Mouse (Mus musculus): Measurements from ENCODE around the gene Tmc3.

The Tmc3 gene

DNA sequence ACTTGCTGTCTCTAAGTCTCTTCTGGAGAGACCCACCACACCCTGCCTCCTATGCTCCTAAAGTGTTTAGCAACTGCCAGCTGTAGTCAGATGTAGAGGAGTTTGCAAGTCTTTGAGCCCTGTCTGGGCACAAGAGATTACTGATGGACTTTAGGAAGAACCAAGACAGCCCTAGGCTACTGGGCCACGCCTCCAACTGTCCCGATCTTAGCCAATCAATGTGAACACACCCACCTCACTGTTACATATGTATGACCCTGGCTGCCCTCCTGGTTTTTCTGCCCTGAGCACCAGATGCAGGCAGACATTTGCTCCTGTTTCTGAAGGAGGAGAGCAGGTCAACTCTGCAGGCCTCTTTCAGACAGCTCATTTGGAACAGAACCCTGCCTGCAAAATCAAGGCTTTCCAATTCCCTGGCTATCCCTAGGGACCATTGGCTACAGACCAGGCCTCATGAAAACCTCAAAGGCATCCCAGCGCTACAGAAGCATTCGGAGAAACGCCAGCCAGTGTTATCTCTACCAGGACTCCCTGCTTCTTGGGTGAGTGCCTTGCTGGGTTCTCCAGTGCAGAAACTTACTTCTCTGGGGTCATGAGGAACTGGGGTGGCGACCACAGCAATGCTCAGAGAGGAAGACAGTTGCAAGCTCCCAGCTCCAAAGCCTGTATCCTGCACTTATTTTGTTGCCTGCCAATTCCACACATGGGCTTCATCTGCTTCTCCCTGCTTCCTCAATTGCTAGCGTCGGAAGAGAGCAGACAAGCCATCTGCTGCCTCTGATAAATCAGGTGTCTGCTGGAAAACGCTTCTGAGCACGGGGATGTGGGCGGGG is at the start of gene Tmc3:
TSS of gene Tmc3 (plus strand) at position 289 of the 833 bp plus-strand sequence.
- DNase-seq (ENCODE audit: low spot score in 2 of 2), result peak; percentile 71 to 81

DNA sequence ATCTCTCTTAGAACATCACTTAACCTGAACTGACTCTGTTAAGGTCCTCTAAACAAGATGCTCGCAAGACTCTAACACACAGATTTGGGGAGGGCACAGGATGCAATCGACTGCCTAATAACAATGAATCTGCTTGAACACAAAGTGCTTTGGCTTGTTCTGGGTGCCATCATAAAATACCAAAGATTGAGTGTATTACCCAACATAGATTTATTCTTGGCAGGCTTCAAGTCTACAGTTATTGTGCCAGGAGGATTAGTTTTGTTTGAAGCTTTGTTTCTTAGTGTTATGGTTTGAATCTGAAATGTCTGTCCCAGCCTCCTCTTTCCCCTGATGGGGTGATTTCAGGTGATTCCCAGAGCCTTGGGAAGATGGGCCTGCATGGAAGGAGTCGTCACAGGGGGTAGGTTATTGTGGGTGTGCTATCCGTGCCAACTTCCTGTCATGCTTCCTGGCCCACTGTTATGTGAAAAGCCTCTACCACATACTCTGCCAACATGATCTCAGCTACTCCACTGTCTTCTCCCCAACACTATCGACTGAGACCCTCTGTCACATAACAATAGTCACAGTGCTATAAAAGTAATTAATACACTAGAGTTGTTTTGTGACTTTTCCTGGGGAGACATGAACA is 43.1 kb upstream of the Tmc3 start:
- no peak for DNase-seq (ENCODE audit: low spot score in 2 of 2)

DNA sequence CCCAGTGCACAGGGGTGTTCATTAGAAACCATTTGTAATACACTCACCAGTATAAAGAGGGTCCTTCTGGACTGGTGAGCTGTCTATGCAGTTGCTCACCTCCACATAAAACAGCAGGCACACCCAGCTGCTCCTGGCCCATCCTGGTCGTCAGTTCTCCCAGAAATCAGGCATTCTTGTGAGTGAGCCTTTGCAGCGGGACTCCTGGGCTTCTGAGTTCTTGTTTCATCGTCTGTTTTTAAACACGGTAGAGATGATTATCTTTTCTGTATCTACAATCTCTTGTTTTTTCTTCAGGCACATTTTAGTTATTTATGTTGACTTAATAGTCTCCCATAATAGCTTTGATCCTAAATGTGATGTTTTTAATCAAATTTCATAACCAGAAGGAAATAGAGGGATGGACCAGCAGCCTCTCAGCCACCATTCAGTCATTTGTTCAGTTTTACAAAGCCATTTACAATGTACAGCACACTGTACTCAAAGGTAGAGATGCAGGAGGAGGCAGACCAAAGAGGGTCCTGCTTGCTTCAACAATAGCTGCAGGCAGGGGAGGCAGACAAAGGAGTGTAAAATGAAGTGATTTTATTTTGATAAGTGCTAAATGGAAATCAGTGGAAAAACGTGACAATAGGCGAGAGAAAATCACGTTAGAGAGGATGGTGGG is 35.9 kb upstream of the Tmc3 start:
- no peak for DNase-seq (ENCODE audit: low spot score in 2 of 2)

DNA sequence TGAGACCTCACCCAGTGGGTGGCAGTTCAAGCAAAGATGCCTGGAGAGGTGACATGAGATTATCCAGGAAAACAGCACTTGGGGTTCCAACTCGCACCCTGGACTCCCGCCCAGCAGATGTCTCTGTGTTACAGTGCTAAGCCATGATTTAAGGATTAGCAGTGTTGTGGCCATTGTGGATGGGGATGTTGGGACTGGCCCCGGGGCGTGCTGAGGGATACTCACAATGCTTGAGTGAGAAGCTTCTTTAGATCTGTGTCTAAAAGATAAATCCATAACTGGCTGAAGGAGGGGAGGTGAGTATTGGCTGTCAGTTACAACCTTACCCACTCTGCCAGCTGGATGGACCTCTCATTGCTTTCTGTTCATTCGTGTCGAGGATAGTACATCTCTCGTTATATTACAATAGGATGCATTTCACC is 35.4 kb upstream of the Tmc3 start:
- DNase-seq (ENCODE audit: low spot score in 2 of 2), result no peak

DNA sequence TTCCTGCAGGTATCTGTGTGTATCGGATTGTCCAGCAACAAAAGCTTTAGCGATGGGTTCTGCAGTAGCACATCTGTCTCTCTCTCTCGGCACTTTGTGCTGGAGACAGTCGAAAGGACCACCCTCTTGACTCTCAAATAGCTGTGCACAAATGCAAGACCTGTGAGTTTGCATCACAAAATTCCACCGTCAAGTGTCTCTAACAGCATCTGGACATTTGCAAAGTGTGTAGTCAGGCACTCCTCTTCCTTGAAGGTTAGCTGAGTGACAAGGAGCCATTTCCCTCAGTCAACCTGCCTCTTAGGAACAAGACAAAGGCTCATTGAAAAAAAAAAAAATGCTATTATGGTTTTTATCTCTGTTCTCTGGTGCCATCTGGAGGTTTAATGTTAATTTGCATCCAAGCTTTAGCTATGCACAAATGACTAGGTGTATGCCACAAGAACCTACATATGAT is 34.7 kb upstream of the Tmc3 start:
- peak in 1 of 2 experiments; percentile 39 for DNase-seq (ENCODE audit: low spot score in 2 of 2)

DNA sequence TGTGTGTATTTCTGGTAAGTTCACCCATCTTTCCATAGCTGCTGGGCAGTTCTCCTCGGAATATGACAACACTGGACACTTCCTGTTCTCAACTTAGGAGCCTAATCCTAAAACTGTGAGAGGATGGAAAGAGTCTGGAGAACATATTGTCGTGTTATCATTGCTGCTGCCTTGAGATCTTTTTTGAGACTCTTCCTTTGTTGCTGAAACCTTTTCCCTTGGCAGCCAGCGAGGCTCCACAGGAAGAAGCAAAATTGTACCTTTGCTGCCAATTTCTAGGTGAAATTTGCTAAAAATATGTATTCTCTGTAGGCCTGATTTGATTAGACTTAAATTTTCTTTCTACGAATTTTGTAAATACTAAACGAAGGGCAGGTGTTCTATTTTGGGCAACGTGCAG is 30.2 kb upstream of the Tmc3 start:
- DNase-seq (ENCODE audit: low spot score in 2 of 2), result no peak

DNA sequence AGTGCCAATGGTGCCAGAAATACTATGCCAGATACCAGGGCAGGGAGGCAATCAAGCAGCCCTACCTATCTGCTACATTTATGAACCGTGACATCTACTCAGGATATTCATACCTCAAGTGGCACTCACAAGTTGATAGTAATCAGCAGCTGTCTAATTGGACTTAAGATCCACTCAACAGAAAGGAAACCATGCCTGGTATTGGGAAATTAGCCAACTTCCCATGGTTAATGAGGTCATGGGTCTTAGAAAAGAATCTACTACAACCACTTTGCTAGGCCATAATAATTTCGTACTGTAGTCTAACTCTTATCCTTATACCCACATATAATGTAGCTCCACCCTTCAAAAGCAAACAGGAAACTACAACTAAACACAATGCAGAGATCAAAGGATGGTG is 28.2 kb upstream of the Tmc3 start:
- DNase-seq (ENCODE audit: low spot score in 2 of 2), result no peak

DNA sequence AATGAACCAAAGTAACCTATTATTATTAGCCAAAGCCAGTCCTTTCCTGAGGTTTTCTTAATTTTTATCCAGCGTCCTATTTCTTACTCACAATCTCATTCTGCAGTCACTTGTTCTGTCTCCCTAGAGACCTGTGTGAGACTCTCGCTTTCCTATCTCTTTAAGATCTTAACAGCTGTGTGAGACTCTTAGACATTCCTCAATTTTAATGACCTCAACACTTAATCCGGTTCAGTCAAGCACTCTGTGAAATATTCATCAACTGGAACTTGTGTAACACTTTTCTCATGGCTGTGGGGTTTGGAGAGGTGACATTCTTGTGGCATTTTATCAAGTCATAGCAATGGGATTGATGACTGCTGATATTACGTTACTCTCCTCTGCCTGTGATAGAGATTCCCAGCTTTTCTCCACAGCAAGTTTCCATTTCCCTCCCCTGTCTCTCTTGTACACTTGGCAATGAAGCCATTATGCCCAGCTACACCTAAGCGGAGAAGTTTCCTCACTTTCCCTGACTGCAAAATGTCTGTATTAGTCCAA is 25.9 kb upstream of the Tmc3 start:
- no peak for DNase-seq (ENCODE audit: low spot score in 2 of 2)

DNA sequence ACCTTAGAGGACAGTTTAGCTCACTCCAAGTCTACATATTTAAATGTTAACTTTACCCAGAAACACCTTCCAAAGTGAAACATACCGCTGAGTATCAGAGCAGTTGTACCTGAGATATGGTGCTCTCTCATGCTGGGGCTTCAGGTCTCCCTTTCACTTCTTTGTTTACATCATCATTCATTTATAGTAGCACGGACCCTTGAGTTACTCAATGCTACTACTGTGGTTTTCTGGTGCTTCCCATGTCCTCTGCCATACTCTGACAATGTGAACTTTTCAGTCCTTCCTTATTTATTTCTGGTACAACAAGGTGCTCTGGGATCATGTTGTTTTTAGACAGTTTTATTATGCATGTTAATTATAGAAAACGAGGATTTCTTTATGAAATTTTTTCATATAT is 25.2 kb upstream of the Tmc3 start:
- DNase-seq (ENCODE audit: low spot score in 2 of 2), result no peak

DNA sequence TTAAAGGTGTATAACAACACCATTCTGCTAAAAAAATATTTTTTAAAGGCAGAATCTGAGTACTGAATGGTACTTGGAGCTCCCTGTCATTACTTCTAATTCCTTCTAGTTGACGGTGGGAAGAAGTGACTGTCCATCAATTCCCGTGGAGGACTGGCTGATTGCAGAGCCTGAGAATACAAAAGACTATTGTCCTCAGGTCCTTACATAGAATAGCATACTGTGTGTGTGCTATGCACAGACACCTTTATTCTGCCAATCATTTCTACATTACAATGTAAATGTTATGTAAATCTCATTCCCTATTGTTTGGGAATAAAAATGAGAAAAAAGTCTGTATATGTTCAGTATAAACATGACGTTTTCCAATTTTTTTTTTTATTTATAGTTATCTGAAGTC is 22.9 kb upstream of the Tmc3 start:
- DNase-seq (ENCODE audit: low spot score in 2 of 2), result no peak

DNA sequence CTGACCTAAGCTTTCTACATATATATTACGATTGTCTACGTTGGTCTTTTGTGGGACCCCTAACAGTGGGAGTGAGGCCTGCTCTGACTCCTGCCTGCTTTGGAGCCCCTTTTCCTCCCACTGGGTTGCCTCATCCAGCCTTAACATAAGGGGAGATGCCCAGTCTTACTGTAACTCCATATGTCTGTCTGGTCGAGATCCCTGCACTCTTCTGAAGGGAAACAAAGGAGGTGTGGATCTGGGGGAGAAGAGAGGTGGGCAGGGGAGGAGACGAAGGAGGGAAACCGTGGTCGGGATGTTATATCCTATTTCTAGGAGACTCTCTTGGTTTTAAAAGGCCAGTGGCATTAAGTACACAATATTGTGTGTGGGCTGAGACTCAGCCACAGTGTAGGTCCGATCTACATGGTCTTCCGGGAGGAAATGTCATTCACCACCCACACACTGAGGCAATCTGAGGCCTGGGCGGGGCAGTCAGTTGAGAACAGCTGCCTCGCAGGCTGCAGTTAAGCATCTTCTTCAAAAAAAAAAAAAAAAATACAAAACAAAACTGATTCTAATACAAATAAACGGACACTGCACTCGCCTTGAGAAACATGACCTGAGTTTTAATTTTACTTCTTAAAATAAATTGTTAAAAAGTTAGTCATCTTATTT is 20.0 kb upstream of the Tmc3 start:
- no peak for DNase-seq (ENCODE audit: low spot score in 2 of 2)

DNA sequence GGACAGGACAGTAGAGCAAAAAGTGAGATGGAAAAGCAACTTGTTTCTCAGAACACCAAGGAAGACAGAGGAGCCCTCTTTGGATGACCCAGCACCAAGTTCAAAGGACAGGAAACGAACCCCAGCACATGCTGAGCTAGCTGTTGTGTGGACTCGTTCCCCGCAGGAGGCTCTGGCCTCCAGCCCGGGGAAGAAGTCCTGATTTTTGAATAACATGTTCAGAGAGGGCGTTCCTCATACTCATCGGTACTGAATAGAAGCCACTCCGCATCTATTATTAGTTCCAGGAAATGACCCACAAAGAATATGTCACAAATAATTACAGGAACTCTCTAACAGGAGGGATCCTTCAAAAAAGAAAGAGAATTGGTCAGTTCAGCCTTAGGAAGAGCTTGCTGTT is 18.8 kb upstream of the Tmc3 start:
- no peak for DNase-seq (ENCODE audit: low spot score in 2 of 2)

DNA sequence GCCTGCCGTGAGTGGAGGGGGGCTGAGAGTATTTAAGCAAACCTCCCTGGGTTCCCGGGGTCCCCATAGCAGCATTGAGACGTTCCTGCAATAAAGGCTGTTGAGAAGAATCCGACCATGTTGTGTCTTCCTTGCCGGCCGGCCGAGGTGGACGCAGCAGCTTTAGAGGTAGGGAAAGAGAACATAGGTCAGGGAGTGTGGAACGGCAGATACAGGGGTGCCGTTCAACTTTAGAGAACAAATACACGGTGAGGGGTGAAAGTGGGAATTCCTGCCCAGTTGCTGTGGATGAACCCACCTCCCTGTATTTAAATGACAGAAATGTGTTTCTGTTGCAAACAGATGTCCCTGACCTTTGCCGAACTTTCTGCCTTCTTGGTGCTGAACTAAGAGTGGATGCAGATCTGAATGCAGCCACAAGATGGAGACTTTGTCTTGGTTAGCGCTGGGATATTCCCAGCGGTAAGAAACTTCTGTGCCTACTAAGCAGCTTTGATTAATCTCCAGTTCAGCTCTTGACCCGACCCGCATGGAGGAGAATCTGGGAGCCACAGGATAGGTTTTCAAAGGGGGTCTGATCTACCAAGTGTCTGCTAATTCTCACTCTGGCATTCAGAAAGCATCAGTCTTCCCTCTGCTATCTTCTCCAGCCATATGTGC is 16.8 kb upstream of the Tmc3 start:
- DNase-seq (ENCODE audit: low spot score in 2 of 2), result peak; percentile 42 to 45

DNA sequence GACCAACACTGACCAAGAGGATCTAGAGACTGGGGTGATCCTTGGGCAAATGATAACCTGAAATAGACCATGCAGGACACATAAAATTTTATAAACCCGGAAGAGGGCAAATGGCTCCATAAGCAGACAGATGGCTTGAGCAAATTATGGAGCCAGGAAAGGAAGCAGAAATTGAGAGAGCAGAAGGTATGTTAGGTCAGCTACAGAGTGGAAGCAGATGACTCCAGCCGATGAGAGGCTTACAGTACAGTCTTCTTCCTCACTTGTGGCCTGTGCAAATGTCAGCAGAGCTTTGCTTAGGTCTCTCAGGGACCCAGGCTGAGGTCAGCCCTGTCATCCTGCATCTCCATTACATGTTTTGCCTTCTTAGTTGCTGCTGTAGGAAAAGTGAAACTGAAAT is 15.9 kb upstream of the Tmc3 start:
- no peak for DNase-seq (ENCODE audit: low spot score in 2 of 2)

DNA sequence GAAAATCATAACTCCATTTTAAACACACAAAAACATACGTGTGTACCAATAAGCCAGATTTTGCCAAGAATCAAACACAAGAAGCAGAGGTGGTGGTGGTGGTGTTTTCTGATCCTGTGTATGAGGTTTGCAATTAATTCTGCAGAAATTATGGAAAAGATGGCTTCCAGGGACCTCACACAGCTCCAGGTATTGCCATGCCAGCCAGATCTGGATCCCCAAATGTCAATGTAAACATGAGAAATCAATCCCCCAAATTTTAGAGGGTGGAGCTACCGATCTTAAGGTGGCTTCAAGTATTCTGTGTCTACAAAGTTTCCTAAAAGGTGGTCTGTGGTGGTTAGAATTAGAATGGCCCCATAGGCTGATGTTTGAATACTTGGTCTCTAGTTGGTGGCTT is 15.3 kb upstream of the Tmc3 start:
- no peak for DNase-seq (ENCODE audit: low spot score in 2 of 2)

DNA sequence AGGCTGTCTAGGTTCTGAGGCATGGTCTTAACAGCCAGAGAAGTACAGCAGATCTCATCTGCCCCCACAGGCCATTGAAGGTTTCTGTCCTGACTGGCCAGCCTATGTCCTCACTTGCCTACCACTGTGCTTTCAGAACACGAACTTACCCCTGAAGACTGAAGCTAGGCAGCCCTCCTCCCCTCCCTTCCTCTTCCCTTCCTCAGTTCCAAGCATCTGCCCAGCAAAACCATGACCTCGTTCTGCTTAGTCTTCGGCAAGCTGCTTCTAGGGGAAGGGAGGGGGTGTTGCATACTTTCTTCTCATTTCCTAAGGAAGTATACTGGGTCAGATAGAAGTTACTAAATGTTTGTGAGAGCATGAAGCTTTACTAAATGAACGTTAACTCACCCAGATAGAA is 13.7 kb upstream of the Tmc3 start:
- no peak for DNase-seq (ENCODE audit: low spot score in 2 of 2)

DNA sequence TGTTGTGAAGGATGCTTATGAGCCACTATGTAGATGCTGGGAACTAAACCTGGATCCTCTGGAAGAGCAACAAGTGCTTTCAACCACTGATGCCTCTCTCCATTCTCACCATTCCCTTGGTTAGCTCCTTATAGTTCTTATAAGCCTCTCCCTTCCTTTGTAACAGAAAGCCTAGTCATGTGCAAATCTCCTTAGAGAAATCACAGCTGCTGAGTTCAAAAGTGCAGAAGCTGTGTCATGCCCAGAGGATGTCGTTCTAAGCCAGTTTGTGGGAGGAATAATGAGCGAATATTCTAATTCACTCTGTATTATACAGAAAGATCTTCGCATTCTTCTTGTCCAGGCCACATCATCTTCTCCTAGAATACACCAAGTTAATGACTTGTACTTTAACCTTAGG is 12.8 kb upstream of the Tmc3 start:
- no peak for DNase-seq (ENCODE audit: low spot score in 2 of 2)

DNA sequence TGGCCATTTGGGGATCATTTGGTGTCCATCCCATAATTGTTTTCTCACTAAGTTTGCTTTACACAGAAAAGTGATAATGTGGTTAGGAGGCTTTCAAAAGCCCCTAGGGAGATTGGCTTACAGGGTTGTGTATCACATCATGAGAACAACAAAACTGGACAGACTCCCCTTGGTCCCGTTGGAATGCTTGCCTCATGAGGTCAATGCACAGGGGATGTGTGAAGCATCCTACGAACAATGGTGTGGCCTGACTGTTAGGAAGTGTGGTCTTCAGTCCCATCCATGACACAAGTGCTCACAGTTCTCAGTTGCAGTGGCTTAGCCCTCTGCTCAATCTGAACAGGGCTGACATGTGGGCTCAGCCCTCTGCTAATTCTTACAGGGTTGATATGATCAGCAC is 12.3 kb upstream of the Tmc3 start:
- no peak for DNase-seq (ENCODE audit: low spot score in 2 of 2)

DNA sequence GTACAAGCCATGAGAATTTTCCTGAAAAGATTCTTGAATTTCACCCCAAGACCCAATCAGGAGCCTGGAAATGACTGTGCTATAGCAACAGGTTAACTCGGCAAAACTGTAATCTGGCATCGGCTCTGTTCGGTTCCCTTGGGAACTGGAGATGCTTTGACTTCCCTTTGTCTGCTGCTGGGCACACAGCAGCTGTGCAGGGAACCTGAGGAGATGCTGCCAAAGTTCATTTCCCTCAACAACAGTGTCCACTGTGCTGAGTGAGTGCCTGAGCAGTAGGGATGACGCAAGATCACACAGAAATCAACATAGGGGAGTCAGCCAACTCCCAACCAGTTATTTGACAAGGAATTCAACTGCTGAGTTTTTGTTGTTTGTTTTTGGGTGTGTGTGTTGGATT is 3.8 kb upstream of the Tmc3 start:
- peak; percentile 36 to 38 for DNase-seq (ENCODE audit: low spot score in 2 of 2)

DNA sequence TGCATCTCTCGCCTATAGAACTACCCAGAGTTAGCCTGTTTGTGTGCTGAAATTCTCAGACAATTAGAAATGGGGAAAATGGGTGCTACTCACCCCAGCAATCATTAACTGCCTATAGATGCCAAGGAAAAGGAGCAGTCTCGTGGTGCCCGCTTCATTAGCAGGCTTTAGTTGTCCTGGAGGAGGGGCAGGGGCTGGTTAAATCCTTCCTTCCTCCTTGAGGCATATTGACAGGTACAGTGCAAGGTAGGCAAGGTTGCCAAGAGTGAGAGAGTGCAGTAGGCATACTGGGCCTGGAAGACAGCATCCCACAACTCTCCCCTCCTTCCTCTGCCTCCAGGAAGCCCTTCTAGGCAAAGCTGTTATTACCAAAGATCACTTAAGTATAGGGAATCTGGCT is 9.3 kb downstream of the Tmc3 start:
- DNase-seq (ENCODE audit: low spot score in 2 of 2), result no peak

DNA sequence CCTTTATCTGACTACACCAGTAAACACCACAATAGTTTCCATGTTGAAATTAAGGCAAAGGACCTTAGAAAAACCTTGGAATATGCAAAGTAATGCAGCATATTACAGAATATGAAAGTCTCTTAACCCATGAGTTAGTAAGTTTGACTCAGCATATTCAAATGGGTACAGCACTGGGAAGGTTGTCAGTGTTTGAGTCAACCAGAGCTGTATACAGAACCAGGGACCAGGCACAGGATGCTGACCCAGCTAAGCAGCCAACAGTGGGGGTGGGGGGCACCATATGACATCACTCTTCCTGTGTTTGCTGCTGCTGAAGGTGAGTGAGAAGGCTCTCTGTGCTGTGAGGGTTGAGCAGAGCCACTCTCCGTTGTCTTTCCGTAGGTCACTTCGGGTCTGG is 12.3 kb downstream of the Tmc3 start:
- no peak for DNase-seq (ENCODE audit: low spot score in 2 of 2)
